Mouse (Mus musculus): ENCODE results near the gene Smurf1. TPM values are rescaled to one million over a fixed set of nuclear protein-coding genes. Genes with fewer than 3 reads are reported as not detected.

Gene Smurf1
- polyA plus RNA-seq, 1 experiment from 2014 or later = 16.6 TPM

DNA sequence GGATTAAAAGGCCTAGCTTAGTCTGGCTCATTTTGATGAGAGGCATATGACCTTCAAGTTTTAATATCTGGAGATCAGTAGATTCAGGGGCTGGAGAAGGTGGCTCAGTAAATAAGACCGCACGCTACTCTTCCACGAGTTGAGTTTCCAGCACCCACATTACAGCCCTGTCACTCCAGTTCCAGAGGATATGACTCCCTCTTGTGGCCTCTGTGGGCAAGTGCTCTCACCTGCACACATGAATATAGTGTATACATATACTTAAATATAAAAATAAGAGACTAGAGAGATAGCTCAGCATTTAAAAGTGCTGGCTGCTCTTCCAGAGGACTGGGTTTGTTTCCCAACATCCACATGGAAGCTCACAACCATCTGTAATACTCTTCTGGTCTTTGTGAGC, 113.8 kb downstream of the Smurf1 start:
- Histone ChIP-seq H3K4me3 (ENCODE audit: inconsistent target) (no peak overlapping the region), H3K79me2 (ENCODE audit: inconsistent target) (no peaks in the 10 kb centered on the region), H3K36me3 (ENCODE audit: inconsistent target) (peaks cover 89% of the 10 kb centered on the region), H3K27ac (no peak overlapping the region)
- WGBS (ENCODE audit: missing documents) = 87% methylated on average over 3 of the region's 3 CpGs

- 98% methylated on average over 10 of the region's 10 CpGs for WGBS (ENCODE audit: missing documents)
Observed at GRCm38 (mm10) chr5:144849932-144850331, 115.7 kb downstream of the Smurf1 start.

DNA sequence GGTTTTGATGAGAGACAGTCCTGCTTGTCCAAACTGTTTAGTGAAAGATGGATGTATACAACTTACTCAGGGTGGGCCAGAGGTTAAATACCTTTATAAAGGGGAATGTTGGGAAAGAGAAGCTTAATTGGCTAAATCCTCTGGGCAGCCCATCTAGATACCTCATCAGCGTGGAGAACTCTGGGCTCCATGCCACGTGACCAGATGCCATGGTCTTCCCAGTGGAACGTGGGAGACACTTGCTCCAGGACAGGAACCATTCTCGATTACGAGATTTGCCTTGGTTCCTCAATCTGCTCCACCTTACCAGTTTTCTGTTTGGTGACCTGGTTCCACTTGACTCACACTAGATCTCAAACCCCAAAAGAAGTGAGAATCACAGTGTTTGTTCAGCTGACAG, 116.9 kb downstream of the Smurf1 start:
- Histone ChIP-seq H3K36me3 (ENCODE audit: inconsistent target) (peaks cover 98% of the 10 kb centered on the region), H3K79me2 (ENCODE audit: inconsistent target) (no peaks in the 10 kb centered on the region), H3K27ac (no peak overlapping the region), H3K4me3 (ENCODE audit: inconsistent target) (no peak overlapping the region)
- 91% methylated on average over 5 of the region's 5 CpGs for WGBS (ENCODE audit: missing documents)

More at GRCm38 (mm10) chr5:144849932-144850331, 115.7 kb downstream of the Smurf1 start:
- Histone ChIP-seq H3K4me3 (ENCODE audit: inconsistent target) (no peak overlapping the region), H3K27ac (no peak overlapping the region), H3K36me3 (ENCODE audit: inconsistent target) (peaks cover 97% of the 10 kb centered on the region), H3K79me2 (ENCODE audit: inconsistent target) (no peaks in the 10 kb centered on the region)

DNA sequence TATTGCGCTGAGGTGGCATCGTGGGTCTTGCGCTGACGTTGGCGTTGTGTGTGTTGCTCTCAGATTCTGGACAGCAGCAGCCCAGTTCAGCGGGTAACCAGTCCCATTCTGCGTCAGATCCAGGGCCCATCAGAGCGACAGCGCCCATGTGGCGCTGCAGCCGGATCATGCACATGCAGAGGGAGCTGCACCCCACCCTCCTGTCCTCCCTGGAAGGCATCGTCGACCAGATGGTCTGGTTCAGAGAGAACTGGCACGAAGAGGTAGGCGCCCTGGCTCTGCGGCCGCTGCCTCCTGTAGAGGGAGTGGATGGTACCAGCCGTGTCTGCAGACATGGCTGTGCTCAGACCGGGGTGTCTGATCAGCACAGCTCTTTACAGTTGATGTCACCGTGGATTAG, 120.3 kb downstream of the Smurf1 start:
- no peak overlapping the region for H3K4me3 ChIP-seq (ENCODE audit: inconsistent target)
- 95% methylated on average over 20 of the region's 20 CpGs for WGBS (ENCODE audit: missing documents)
- H3K27ac ChIP-seq = no peak overlapping the region
- no peaks in the 10 kb centered on the region for H3K79me2 ChIP-seq (ENCODE audit: inconsistent target)
- peaks cover 100% of the 10 kb centered on the region for H3K36me3 ChIP-seq (ENCODE audit: inconsistent target)

DNA sequence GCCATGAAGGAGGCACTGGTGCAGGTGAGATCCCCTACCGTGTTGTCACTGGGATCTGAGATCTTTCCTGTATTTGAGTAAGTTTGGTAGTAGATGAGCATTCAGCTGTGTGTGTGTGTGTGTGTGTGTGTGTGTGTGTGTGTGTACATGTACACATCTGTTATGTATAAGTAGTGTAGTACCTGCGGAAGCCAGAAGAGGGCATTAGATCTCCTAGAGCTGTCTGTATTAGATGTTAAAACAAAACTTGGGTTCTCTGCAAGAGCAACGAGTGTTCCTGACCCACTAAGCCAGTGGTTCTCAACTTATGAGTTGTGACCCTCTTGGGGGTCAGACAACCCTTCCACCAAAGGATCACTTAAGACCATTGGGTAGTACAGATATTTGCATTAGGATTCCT, 129.5 kb downstream of the Smurf1 start:
- Histone ChIP-seq H3K4me3 (ENCODE audit: inconsistent target) (no peak overlapping the region), H3K36me3 (ENCODE audit: inconsistent target) (peaks cover 96% of the 10 kb centered on the region), H3K27ac (no peak overlapping the region), H3K79me2 (ENCODE audit: inconsistent target) (no peaks in the 10 kb centered on the region)
- 96% methylated on average over 3 of the region's 3 CpGs for WGBS (ENCODE audit: missing documents)

- H3K27ac ChIP-seq = no peak overlapping the region
- H3K4me3 ChIP-seq (ENCODE audit: inconsistent target) = no peak overlapping the region
- 74% methylated on average over 9 of the region's 9 CpGs for WGBS (ENCODE audit: missing documents)
- peaks cover 97% of the 10 kb centered on the region for H3K36me3 ChIP-seq (ENCODE audit: inconsistent target)
- no peaks in the 10 kb centered on the region for H3K79me2 ChIP-seq (ENCODE audit: inconsistent target)
Observed at GRCm38 (mm10) chr5:144831840-144832469, 133.7 kb downstream of the Smurf1 start.

GRCm38 (mm10) chr5:144829631-144830030, 136.0 kb downstream of the Smurf1 start:
- WGBS (ENCODE audit: missing documents) = 83% methylated on average over 4 of the region's 4 CpGs

DNA sequence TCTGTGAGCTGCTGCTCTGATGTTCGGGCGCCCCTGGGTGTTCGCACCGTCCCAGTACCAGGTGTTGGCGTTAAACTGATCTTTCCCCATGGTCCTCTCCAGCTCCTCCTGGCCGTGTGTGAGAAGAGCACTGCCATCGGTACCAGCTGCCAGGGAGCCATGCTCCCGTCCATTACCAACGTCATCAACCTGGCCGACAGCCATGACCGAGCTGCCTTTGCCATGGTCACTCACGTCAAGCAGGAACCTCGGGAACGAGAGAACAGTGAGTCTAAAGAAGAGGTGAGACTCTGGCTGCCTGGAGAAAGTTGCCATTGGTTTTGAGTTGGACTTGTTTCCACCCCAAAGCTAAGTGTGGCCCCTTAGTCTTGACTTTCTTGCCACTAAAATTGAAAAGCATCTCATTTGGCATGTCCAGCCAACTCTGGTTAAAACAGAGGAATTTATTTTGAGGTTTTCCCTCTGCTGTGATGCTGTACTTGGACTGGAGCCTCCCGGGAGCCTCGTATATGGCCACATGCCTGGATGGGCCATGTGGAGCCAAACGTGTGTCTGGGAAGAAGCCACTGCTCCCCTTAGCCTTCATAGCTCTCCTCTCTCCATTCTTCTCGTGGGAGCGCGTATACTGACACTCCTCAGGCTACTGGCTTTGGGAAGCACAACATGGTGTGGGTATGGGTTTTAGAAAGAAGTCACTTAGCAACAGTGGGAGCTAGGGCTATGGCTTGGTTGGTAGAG, 137.1 kb downstream of the Smurf1 start:
- Histone ChIP-seq H3K36me3 (ENCODE audit: inconsistent target) (peaks cover 99% of the 10 kb centered on the region), H3K27ac (no peak overlapping the region), H3K79me2 (ENCODE audit: inconsistent target) (no peaks in the 10 kb centered on the region), H3K4me3 (ENCODE audit: inconsistent target) (no peak overlapping the region)
- WGBS (ENCODE audit: missing documents) = 93% methylated on average over 20 of the region's 20 CpGs

More at GRCm38 (mm10) chr5:144829631-144830030, 136.0 kb downstream of the Smurf1 start:
- H3K79me2 ChIP-seq (ENCODE audit: inconsistent target) = no peaks in the 10 kb centered on the region
- no peak overlapping the region for H3K4me3 ChIP-seq (ENCODE audit: inconsistent target)
- no peak overlapping the region for H3K27ac ChIP-seq
- peaks cover 97% of the 10 kb centered on the region for H3K36me3 ChIP-seq (ENCODE audit: inconsistent target)

Other genes with a start within 250 kb of the Smurf1 start
- not detected in 3 replicates for gene Tmem130, start 204.0 kb downstream of the Smurf1 start, polyA plus RNA-seq (2018)
- 29.3 to 43.3 TPM (median 34.3 TPM) in 3 replicates for gene Trrap, start 198.1 kb downstream of the Smurf1 start, polyA plus RNA-seq (2018)
- not detected in 3 replicates for gene Gm4871, start 66.9 kb upstream of the Smurf1 start, polyA plus RNA-seq (2018)
- gene 1700018F24Rik, start 77.1 kb upstream of the Smurf1 start, polyA plus RNA-seq (2018) = not detected in 3 replicates
- gene Arpc1a, start 118.0 kb upstream of the Smurf1 start, polyA plus RNA-seq (2018) = 37.0 to 93.9 TPM (median 74.8 TPM) in 3 replicates
- not detected in 3 replicates for gene Kpna7, start 118.2 kb upstream of the Smurf1 start, polyA plus RNA-seq (2018)
- gene Arpc1b, start 148.4 kb upstream of the Smurf1 start, polyA plus RNA-seq (2018) = 401 to 795 TPM (median 759 TPM) in 3 replicates
- gene Pdap1, start 174.4 kb upstream of the Smurf1 start, polyA plus RNA-seq (2018) = 39.1 to 134 TPM (median 69.9 TPM) in 3 replicates
- 133 to 160 TPM (median 139 TPM) in 3 replicates for gene Bud31, start 174.5 kb upstream of the Smurf1 start, polyA plus RNA-seq (2018)
- gene Ptcd1, start 201.3 kb upstream of the Smurf1 start, polyA plus RNA-seq (2018) = 8.9 to 12.6 TPM (median 9.1 TPM) in 3 replicates
- gene Cpsf4, start 201.4 kb upstream of the Smurf1 start, polyA plus RNA-seq (2018) = 12.2 to 17.6 TPM (median 16.5 TPM) in 3 replicates
- gene Atp5j2, start 226.2 kb upstream of the Smurf1 start, polyA plus RNA-seq (2018) = 102 to 214 TPM (median 189 TPM) in 3 replicates
- gene Zkscan14, start 236.0 kb upstream of the Smurf1 start, polyA plus RNA-seq (2018) = 5.3 to 8.3 TPM (median 7.4 TPM) in 3 replicates
- gene Zkscan5, start 238.7 kb upstream of the Smurf1 start, polyA plus RNA-seq (2018) = 4.0 to 4.8 TPM (median 4.2 TPM) in 3 replicates